Mouse (Mus musculus): ENCODE results near the gene Drg2.
A peak's percentile ranks its signal among the peaks of the same experiment; 100 is the strongest.

The Drg2 gene

DNA sequence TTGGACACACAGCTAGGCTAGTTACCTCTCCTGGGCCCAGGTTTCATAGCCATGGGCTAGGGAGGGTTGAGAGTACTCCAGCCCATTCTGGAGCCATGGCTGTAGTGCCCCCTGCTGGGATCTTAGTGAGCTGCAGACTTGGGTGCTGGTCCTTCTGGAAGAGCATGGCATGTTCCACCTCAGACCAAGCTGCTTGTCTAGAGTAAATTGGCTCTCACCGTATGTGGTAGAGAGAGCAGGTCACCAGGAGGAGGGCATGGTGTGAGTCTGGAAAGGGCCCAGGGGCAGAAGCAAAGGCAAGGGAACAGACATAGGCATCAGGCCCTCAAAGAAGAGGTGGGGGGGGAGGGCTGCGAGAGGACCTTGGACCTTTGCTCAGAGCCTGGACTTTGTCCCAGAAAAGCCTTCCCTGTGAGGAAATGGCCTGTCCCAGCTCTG, 11.6 kb downstream of the Drg2 start:
- DNase-seq (ENCODE audit: inconsistent age in 2 of 2, low spot score in 1 of 2): peak; percentile 22 to 76

DNA sequence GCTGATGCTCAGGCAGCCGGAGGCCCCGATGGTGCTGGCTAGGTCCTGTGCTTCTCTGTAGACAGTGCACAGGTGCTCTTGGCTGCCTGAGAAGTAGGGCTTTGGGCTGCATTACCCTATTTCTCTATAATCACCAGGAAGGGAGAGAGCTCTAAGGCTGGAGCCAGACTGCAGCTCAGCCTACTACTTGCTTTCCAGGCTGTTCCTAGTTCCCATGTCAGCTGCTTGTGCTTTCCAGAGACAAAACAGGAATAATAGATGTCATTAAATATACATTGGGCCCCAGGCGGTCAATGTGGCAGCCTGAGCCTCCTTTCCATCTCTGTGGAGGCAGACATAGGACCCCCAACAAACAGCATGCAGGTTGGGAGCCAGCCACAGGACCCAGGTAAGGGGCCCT, 14.6 kb downstream of the Drg2 start, which contains the start of gene Myo15:
Myo15 (plus strand) TSS at position 301 of the 400 bp plus-strand sequence.
- no peak for DNase-seq (ENCODE audit: inconsistent age in 2 of 2, low spot score in 1 of 2)

DNA sequence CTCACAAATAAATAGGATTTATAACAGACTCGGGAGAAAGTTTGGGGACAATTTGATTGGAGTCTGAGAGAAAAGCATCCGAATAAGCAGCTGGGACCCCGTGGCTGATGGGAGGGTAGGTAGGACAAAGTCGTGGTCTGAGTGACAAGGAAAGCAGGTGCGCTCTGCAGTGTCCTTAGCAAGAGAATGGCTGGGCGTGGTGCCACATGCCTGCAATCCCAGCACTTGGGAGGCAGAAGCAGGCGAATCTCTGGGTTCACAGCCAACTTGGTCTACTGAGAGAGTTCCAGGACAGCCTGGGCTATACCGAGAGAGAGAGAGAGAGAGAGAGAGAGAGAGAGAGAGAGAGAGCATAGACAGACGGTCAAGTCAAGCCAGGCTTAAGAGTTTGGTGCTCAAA, 16.4 kb downstream of the Drg2 start:
- no peak for DNase-seq (ENCODE audit: inconsistent age in 2 of 2, low spot score in 1 of 2)

DNA sequence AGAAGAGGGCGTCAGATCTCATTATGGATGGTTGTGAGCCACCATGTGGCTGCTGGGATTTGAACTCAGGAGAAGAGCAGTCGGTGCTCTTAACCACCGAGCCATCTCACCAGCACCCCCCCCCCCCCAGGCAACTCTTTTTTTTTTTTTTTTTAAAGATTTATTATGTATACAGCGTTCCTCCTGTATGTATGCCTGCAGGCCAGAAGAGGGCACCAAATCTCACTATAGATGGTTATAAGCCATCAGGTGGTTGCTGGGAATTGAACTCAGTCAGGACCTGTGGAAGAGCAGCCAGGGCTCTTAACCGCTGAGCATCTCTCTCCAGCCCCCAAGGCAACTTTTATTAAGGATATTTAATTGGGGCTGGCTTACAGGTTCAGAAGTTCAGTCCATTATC, 20.1 kb downstream of the Drg2 start:
- no peak for DNase-seq (ENCODE audit: inconsistent age in 2 of 2, low spot score in 1 of 2)

DNA sequence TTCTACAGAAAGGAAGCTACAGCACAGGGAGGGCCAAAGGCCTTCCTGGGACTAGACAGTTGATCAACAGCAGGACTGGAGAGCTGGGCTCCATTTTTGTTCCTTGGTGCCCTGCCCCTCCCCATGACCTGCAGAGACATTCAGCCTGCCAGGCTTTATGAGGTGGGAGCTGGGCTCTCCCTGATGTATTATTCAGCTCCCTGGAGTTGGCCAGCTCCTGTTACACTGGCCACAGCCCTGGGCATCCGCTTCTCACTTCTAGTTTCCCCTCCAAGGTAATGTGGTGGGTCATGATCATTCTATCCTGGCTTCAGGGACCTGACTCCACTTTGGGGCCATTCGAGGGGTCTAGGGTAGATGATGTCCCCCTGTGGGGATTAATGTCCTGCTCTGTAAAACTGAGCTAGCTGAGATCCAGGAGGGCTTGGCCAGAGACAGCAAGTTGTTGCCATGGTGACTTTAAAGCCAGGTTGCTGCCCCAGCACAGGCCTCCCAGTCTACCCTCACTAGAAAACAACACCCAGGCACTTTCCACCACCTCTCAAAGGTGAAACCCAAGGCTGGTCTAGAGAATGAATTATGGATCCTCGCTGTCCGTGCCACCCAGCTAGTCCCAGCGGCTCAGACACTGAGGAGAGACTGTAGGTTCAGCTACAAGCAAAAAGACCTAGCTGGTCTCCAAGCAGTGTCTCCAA, 21.4 kb downstream of the Drg2 start:
- DNase-seq (ENCODE audit: inconsistent age in 2 of 2, low spot score in 1 of 2): no peak

DNA sequence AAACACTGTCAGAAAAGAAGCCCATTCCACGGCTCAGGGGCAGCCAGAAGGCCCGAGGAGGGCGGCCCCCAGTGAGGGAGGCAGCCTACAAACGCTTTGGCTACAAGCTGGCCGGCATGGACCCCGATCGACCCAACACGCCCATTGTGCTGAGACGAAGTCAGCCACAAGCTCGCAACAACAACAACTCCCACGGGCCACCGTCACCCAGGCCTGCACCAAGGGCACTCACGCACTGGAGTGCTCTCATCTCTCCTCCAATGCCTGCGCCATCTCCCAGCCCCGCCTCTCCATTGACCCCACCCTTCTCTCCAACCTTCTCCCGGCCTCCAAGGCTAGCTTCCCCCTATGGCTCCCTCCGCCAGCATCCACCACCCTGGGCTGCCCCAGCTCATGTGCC, 23.7 kb downstream of the Drg2 start:
- peak; percentile 21 to 68 for DNase-seq (ENCODE audit: inconsistent age in 2 of 2, low spot score in 1 of 2)

DNA sequence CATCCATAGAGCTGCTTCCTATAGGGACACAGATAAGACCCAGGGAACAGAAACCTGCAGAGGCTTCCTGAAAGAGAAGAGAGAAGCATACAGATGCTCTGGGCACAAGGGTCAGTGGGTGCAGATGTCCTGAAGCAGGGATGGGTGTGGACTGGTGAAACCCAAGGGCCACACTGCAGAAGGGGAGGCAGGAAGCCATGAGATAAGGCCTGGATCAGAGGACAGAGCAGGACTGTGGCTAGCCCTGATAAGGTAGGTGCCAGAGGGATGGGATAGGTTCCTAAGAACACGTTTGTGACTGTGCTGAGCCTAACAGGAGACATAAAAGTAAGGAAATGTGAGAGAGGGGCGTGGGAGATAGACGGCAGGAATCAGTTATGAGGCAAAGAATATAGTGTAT, 31.9 kb downstream of the Drg2 start:
- DNase-seq (ENCODE audit: inconsistent age in 2 of 2, low spot score in 1 of 2): no peak

DNA sequence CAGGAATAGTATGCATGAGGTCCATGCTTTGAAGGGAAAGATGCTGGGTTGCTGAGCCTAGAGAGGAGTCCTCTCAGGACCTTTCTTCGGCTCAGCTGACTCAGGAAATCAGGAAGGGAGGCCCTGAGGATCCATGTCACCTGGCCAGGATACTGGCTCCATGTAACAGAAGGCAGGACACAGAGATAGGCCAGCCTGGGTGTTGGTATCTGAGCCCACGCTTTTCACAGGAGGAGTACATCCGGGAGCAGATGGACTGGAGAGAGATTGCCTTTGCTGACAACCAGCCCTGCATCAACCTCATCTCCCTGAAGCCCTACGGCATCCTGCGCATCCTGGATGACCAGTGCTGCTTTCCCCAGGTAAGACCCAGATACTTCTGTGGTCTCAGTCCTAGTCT, 38.3 kb downstream of the Drg2 start:
- DNase-seq (ENCODE audit: inconsistent age in 2 of 2, low spot score in 1 of 2): no peak

DNA sequence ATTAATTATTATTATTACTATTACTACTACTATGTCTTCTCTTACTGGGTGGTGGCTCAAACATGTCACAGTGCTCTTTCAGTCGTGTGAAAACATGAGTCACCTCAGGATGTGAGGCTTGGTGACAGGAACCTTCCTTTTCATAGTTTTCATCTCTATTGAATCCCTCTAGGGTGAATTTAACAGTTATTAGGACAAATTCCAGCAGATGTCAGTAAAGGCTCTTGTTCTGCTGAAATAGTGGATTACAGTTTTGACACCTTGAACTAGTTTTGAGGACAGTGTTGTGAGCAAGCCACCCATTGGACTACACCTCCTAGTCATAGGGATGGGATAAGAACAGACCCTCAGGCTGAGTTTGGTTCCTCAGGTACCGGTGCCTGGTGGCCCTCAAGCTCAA, 41.3 kb downstream of the Drg2 start:
- no peak for DNase-seq (ENCODE audit: inconsistent age in 2 of 2, low spot score in 1 of 2)

DNA sequence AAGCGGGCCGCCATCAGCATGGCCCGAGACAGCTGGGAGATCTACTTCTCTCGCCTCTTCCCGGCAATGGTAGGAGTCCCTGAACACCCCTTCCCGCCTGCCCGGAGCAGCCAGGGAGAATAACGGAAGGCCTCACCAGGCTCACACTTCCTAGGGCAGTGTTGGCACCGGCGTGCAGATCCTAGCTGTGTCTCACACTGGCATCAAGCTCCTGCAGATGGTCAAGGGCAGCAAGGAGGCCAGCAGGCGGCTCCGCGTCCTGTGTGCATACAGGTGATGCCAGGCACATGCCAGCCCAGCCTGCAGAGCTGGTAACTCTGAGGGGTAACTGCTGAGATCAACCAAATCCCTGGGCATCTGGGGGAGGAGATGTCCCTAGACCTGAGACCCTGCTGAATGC, 52.9 kb downstream of the Drg2 start:
- DNase-seq (ENCODE audit: inconsistent age in 2 of 2, low spot score in 1 of 2): no peak

DNA sequence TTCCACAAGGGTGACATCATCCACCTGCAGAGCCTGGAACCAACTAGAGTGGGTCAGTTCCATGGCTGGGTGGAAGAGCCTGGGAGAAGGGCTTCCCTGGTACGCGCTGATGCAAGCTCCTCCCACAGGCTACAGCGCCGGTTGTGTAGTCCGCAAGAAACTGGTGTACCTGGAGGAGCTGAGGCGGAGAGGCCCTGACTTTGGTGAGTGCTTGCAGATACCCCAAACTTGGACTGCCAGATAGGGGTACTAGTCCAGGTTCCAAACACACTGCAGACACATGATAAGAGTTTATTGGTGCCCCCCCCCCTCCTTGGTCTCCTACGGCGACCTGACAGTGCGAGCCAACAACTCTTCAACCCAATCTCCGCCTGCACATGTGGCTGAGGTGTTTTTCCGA, 54.6 kb downstream of the Drg2 start:
- DNase-seq (ENCODE audit: inconsistent age in 2 of 2, low spot score in 1 of 2): peak in 1 of 2 experiments; percentile 50

DNA sequence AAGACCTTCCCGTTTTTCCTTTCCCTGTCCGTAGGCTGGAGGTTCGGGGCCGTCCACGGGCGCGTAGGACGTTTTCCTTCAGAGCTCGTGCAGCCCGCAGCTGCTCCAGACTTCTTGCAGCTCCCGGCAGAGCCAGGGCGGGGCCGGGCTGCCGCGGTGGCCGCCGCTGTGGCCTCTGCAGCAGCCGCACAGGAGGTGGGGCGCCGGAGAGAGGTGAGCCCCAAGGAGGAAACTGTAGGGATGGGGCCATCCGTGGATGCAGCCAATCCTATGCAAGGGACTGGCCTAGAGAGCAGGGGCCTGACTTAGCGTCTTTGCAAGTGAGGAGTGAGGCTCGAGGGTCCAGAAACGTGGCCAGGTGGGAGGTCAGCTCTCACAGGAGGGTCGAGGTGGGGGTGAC, 55.1 kb downstream of the Drg2 start:
- peak in 1 of 2 experiments; percentile 39 for DNase-seq (ENCODE audit: inconsistent age in 2 of 2, low spot score in 1 of 2)

DNA sequence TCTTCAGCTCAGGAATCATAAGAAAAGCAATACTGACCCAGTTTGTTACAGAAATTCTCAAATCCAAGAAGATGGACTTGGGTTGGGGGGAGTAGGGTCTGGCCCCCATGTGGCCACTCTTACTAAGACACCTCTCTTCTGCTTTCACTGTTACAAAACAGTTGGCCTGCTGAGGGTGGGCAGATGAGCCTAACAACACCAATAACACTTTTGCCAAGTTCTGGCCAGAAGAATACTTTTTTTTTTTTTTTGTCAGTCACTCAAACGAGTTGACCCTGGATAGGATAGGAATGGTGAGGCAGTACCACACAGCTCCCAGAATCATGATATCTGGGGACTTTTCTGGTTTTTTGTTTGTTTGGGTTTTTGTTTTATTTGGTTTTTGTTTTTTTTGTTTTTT, 57.5 kb downstream of the Drg2 start:
- DNase-seq (ENCODE audit: inconsistent age in 2 of 2, low spot score in 1 of 2): no peak

DNA sequence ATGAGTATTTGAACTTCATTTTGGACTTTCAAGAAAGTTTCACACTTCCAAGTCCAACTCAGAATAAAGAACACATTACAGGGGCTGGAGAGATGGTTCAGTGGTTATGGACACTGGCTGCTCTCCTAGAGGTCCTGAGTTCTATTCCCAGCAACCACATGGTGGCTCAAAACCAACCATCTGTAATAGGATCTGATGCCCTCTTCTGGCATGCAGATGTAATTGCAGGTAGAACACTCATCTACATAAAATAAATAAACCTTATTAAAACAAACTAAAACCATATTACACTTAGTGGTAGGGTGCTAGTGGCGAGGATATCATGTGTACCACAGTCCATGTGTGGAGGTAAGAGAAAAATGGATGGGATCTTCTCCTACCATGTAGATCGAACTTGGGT, 58.1 kb downstream of the Drg2 start:
- DNase-seq (ENCODE audit: inconsistent age in 2 of 2, low spot score in 1 of 2): no peak

DNA sequence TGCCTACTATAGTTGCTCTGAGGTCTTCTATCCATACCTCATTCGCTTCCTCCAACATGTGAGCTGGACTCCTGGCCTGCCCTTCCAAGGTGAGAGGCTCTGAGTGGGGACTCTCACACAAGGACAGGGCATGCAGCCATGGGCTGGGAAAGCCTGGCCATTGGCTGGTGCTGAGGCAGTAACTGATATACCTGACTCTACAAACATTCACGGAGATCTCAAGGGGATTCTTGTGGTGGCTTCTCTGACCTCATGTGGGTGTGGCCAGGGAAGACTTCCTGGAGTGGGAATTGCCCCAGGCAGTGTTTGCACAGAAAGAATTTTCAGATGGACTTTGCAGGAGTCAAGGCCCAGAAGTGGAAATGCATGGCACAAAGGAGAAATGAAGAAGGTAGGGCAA, 60.5 kb downstream of the Drg2 start:
- DNase-seq (ENCODE audit: inconsistent age in 2 of 2, low spot score in 1 of 2): no peak

DNA sequence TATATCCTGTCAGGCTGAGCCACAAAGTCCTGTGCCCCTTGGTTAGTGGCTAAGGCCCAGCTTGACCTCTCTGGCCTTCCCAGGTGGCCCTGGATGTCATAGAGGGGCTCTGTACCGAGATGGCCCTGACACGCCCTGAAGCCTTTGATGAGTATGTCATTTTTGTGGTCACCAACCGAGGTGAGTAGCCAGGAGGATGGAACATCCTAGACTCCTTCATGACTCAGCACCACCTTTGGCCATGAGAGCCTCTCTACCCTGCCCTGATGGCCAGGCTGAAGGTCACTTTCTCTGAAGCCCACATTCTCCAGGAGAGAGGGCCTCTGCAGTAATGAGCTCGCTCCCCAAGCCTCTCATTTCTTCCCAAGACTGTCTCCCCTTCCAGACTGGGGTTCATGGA, 63.9 kb downstream of the Drg2 start:
- peak; percentile 54 to 65 for DNase-seq (ENCODE audit: inconsistent age in 2 of 2, low spot score in 1 of 2)
